Mouse (Mus musculus): ENCODE data around the gene Azgp1. TPM values are rescaled to one million over a fixed set of nuclear protein-coding genes. Genes with fewer than 3 reads are reported as not detected.
"Not testable (repeated sequence)": the region's sequence is repeated elsewhere in the genome, so short reads cannot be mapped to it uniquely, and the experiment has no call there.

Gene Azgp1
- total RNA-seq (2021) = not detected

- intact Hi-C loops (cut with DNase I) = no loop called here
- DNase-seq = no peak
Measured at GRCm38 (mm10) chr5:137981300-137981699, at the start of gene Azgp1. Gene Azgp1 (plus strand): TSS chr5:137981520.

GRCm38 (mm10) chr5:137933934-137934333, 47.4 kb upstream of the Azgp1 start:
- DNase-seq; intact Hi-C loops (cut with DNase I): not testable (repeated sequence)

- intact Hi-C loops (cut with DNase I) = no loop called here
Measured at GRCm38 (mm10) chr5:137936486-137936885, 44.8 kb upstream of the Azgp1 start.

GRCm38 (mm10) chr5:137937238-137937637, 44.1 kb upstream of the Azgp1 start:
- no peak for DNase-seq
- intact Hi-C loops (cut with DNase I) = no loop called here

More at GRCm38 (mm10) chr5:137936486-137936885, 44.8 kb upstream of the Azgp1 start:
- DNase-seq = no peak

- no peak for DNase-seq
- intact Hi-C loops (cut with DNase I) = no loop called here
Measured at GRCm38 (mm10) chr5:137940948-137941347, 40.4 kb upstream of the Azgp1 start.

- no peak for DNase-seq
- intact Hi-C loops (cut with DNase I) = no loop called here
Measured at GRCm38 (mm10) chr5:137943133-137943532, 38.2 kb upstream of the Azgp1 start.

- DNase-seq = no peak
- intact Hi-C loops (cut with DNase I) = no loop called here
Measured at GRCm38 (mm10) chr5:137947303-137947702, 34.0 kb upstream of the Azgp1 start.

GRCm38 (mm10) chr5:137951218-137951617, 30.1 kb upstream of the Azgp1 start:
- DNase-seq = peak; percentile 8
- intact Hi-C loops (cut with DNase I) = no loop called here

- intact Hi-C loops (cut with DNase I) = no loop called here
Measured at GRCm38 (mm10) chr5:137956404-137956803, 24.9 kb upstream of the Azgp1 start.

GRCm38 (mm10) chr5:137962945-137963344, 18.4 kb upstream of the Azgp1 start, which contains the start of gene Gjc3:
Gene Gjc3 (minus strand): TSS chr5:137963098.
- intact Hi-C loops (cut with DNase I) = no loop called here
- DNase-seq = peak; percentile 2

More at GRCm38 (mm10) chr5:137956404-137956803, 24.9 kb upstream of the Azgp1 start:
- no peak for DNase-seq

GRCm38 (mm10) chr5:137966492-137966891, 14.8 kb upstream of the Azgp1 start:
- DNase-seq = peak; percentile 7
- intact Hi-C loops (cut with DNase I) = no loop called here

- DNase-seq = no peak
- intact Hi-C loops (cut with DNase I) = no loop called here
Measured at GRCm38 (mm10) chr5:137973161-137973560, 8.2 kb upstream of the Azgp1 start.

GRCm38 (mm10) chr5:137973738-137974137, 7.6 kb upstream of the Azgp1 start:
- intact Hi-C loops (cut with DNase I) = no loop called here
- DNase-seq = no peak

- intact Hi-C loops (cut with DNase I) = no loop called here
- no peak for DNase-seq
Measured at GRCm38 (mm10) chr5:137974724-137975123, 6.6 kb upstream of the Azgp1 start.

- DNase-seq = no peak
- intact Hi-C loops (cut with DNase I) = no loop called here
Measured at GRCm38 (mm10) chr5:137975434-137975833, 5.9 kb upstream of the Azgp1 start.

- intact Hi-C loops (cut with DNase I) = no loop called here
- DNase-seq = no peak
Measured at GRCm38 (mm10) chr5:137977291-137977690, 4.0 kb upstream of the Azgp1 start.

GRCm38 (mm10) chr5:137979081-137979480, 2.2 kb upstream of the Azgp1 start:
- DNase-seq = no peak
- intact Hi-C loops (cut with DNase I) = no loop called here

GRCm38 (mm10) chr5:137986351-137986750, 5.0 kb downstream of the Azgp1 start:
- no peak for DNase-seq
- intact Hi-C loops (cut with DNase I) = no loop called here

- DNase-seq = no peak
- intact Hi-C loops (cut with DNase I) = no loop called here
Measured at GRCm38 (mm10) chr5:138009437-138009836, 28.1 kb downstream of the Azgp1 start.

- intact Hi-C loops (cut with DNase I) = no loop called here
- no peak for DNase-seq
Measured at GRCm38 (mm10) chr5:138012382-138012781, 31.1 kb downstream of the Azgp1 start.

GRCm38 (mm10) chr5:138016530-138016929, 35.2 kb downstream of the Azgp1 start:
- intact Hi-C loops (cut with DNase I) = no loop called here
- DNase-seq = no peak

GRCm38 (mm10) chr5:138016997-138017396, 35.7 kb downstream of the Azgp1 start:
- intact Hi-C loops (cut with DNase I) = no loop called here

GRCm38 (mm10) chr5:138019577-138019976, 38.3 kb downstream of the Azgp1 start:
- DNase-seq; intact Hi-C loops (cut with DNase I): not testable (repeated sequence)

More at GRCm38 (mm10) chr5:138016997-138017396, 35.7 kb downstream of the Azgp1 start:
- DNase-seq = no peak
